Mouse (Mus musculus): ENCODE data around the gene Dnaic1.
A peak's percentile ranks its signal among the peaks of the same experiment; 100 is the strongest.

GRCm38 (mm10) chr4:41653296-41653695 is 83.7 kb downstream of the Dnaic1 start:
- TF ChIP-seq EP300 (IDR thresholded peaks at IDR 0.05; ENCODE audit: low read depth) (no peak), CTCF (IDR thresholded peaks at IDR 0.05; ENCODE audit: low read depth) (peak; percentile 71)
